Mouse (Mus musculus) embryonic facial prominence, embryonic 14.5 days (tissue): ENCODE measurements around the gene Zfp629. TPM values are rescaled to one million over a fixed set of nuclear protein-coding genes. Genes with fewer than 3 reads are reported as not detected.

ENCODE experiments used
- ATAC-seq: fragments of 200-750 bp; cut with Nextera tagmentation; 2 replicates; pipeline ENCODE4 v1.8.0; 2017; ENCODE audit warnings: low read depth, moderate number of reproducible peaks, moderate TSS enrichment
- DNase-seq: peaks from one replicate; pipeline ENCODE4 v3.0.0-alpha.2; 2015; ENCODE audit warnings: low spot score
- H3K27ac ChIP-seq: fragments of 300-500 bp; sonication (generic); replicated peaks from 2 replicates; pipeline ENCODE4 v1.5.1; 2014; ENCODE audit warnings: low read depth, mild to moderate bottlenecking, low read length, moderate library complexity
- H3K27me3 ChIP-seq: fragments of 300-500 bp; sonication (generic); replicated peaks from 2 replicates; pipeline ENCODE4 v1.6.1; 2014; ENCODE audit warnings: low read length; ENCODE audit not compliant: control insufficient read depth, insufficient read depth
- H3K36me3 ChIP-seq: fragments of 300-500 bp; sonication (generic); 2 replicates; pipeline ENCODE4 v1.6.1; 2014; ENCODE audit warnings: low read length, mixed read lengths; ENCODE audit not compliant: control insufficient read depth, insufficient read depth
- H3K4me1 ChIP-seq: fragments of 300-500 bp; sonication (generic); 2 replicates; pipeline ENCODE4 v1.6.1; 2014; ENCODE audit warnings: antibody characterized with exemption, low read length; ENCODE audit not compliant: control insufficient read depth, insufficient read depth
- H3K4me2 ChIP-seq: fragments of 300-500 bp; sonication (generic); 2 replicates; pipeline ENCODE4 v1.6.1; 2014; ENCODE audit warnings: low read depth, mild to moderate bottlenecking, low read length, moderate library complexity, mixed read lengths
- H3K4me3 ChIP-seq: fragments of 300-500 bp; sonication (generic); 2 replicates; pipeline ENCODE4 v1.5.1; 2014; ENCODE audit warnings: low read depth, mild to moderate bottlenecking, low read length
- H3K9ac ChIP-seq: fragments of 300-500 bp; sonication (generic); 2 replicates; pipeline ENCODE4 v1.6.1; 2014; ENCODE audit warnings: low read depth, mild to moderate bottlenecking, low read length, moderate library complexity, mixed read lengths
- H3K9me3 ChIP-seq: fragments of 300-500 bp; sonication (generic); 2 replicates; pipeline ENCODE4 v1.6.1; 2016; ENCODE audit warnings: low read length; ENCODE audit not compliant: control insufficient read depth
- WGBS: fragments of 180-500 bp; shearing (Covaris S2); extraction: QIAGEN DNeasy Blood & Tissue Kit; methylation state at CpG from one replicate; pipeline ENCODE4 v1.1.7; 2014; 5-methylcytosine and 5-hydroxymethylcytosine counted together
- polyA plus RNA-seq: library from polyadenylated mRNA; unstranded; fragments of >200 nt; fragmentation: Nextera tagmentation; extraction: Ambion mirVana; gene quantifications from 2 replicates; pipeline ENCODE4 v1.2.1, GENCODE M21; 2014

The Zfp629 gene
- polyA plus RNA-seq, 1 experiment from 2014 or later = 13.0 TPM

DNA sequence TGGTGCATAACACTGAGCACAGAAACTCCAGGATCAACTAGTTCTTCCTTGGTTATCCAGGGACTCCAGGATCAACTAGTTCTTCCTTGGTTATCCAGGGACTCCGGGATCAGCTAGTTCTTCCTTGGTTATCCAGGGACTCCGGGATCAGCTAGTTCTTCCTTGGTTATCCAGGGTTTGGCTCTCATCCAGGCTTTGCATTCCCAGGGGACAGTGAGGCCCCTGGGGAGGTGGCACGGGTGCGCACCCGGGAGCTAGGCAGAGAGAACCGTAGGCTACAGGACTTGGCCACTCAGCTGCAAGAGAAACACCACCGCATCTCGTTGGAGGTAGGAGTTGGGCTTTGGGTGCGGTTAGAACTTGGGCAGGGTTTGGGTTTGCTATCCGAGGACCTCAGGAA is 24.5 kb downstream of the Zfp629 start:
- Histone ChIP-seq H3K36me3 (peaks cover 66% of the 10 kb centered on the region), H3K27me3 (no peaks in the 10 kb centered on the region), H3K4me3 (no peak overlapping the region), H3K4me2 (no peak overlapping the region), H3K27ac (no peak overlapping the region), H3K4me1 (peaks cover 9% of the 10 kb centered on the region), H3K9me3 (no peaks in the 10 kb centered on the region), H3K9ac (no peak overlapping the region)
- DNase-seq = no peak
- ATAC-seq = no peak
- WGBS = 94% methylated on average over 10 of the region's 10 CpGs

DNA sequence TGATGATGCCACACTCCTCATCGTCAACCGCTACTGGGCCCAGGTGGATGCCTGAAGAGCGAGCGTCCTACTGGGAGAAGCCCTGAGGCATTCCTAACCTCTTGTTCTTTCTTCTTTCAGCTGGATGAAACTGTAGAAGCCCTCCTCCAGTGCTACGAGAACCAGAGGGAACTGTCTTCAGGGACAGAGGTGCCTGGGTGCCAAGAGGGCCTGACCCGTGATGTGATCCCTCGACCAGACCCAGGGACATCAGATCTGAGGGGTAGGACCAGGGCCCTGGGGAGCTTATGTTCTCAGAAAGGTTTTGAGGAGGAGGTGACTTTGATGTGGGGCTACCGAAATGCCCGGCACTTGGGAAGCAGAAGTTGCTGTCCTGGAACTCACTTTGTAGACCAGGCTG is 26.0 kb downstream of the Zfp629 start:
- no peak overlapping the region for H3K27ac ChIP-seq
- H3K4me2 ChIP-seq = peak overlapping the region; percentile 88
- no peak for ATAC-seq
- H3K36me3 ChIP-seq = peaks cover 56% of the 10 kb centered on the region
- peak overlapping the region; percentile 94; the same call in 1 of the 2 replicates for H3K9ac ChIP-seq
- no peak for DNase-seq
- H3K27me3 ChIP-seq = no peaks in the 10 kb centered on the region
- peak overlapping the region; percentile 95 for H3K4me3 ChIP-seq
- 89% methylated on average over 9 of the region's 9 CpGs for WGBS
- H3K9me3 ChIP-seq = no peaks in the 10 kb centered on the region
- peaks cover 9% of the 10 kb centered on the region for H3K4me1 ChIP-seq

DNA sequence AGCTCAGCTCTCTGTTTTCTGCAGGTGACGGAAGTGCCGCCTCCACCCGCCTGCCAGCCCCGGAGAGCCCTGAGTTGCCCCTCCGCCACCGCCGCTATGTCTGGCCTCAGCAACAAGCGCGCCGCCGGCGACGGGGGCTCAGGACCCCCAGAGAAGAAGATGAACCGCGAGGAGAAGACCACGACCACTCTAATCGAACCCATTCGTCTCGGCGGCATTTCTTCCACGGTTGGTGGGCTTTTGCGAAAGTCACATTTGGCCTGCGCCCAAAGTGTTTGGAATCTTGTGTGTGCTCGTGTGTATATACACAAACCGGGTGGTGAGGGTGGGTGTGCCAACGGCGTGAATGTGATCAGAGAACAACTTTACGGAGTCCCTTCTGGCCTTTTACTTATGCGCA is 26.7 kb downstream of the Zfp629 start:
- Histone ChIP-seq H3K27ac (peak overlapping the region; percentile 77; the same call in 1 of the 2 replicates), H3K4me3 (peak overlapping the region; percentile 95), H3K9me3 (no peaks in the 10 kb centered on the region), H3K27me3 (no peaks in the 10 kb centered on the region), H3K36me3 (peaks cover 56% of the 10 kb centered on the region), H3K4me1 (peaks cover 9% of the 10 kb centered on the region), H3K9ac (peak overlapping the region; percentile 94), H3K4me2 (peak overlapping the region; percentile 88)
- ATAC-seq (no peak), DNase-seq (no peak)
- WGBS = 4% methylated on average over 29 of the region's 29 CpGs

DNA sequence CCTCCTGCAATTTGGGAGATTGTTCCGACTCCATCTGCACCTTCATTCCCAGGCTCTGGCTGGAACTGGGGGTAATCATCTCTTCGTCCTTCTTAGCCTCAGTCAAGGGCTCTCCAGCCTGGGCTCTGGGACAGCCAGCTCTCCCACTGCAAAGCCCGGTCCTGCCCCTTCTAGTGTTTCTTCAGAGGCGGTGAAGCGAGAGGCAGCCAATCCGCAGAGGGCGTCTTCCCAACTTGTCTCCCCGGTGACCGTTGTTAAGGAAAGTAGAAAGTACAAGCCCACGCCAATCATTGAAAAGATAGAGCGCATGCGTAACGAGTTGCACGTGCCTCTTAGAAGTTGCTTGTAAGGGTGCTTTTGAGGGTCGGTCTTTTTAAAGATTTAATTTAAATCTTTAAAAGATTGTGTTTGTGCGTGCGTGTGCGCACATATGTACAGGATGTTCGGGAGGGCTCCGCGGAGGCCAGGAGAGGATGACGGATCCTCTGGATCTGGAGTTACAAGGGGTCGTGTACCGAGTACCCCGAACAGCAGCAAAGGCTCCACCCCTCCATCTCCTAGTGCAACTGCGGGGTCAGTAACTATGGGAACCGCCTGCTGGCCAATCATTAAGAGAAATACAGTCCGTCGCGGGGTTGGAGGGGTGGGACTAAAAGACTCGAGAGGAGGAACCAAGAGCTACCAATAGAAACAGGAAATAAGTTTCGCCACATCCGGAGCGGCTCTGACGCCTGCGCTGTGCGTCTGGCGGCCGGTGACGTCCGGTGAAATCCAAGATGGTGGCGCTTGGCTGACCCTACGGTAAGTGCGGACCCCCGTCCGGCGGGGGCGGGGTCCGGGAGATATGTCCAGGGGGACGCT is 27.4 kb downstream of the Zfp629 start, which contains the start of the genes Ccdc189 and Rnf40:
Gene Ccdc189 (minus strand): TSS at position 585 of the 861 bp plus-strand sequence.
Gene Rnf40 (plus strand): TSS at position 757 of the 861 bp plus-strand sequence.
- WGBS = under 1% methylated on average over 41 of the region's 50 CpGs
- ATAC-seq = peak; percentile 97
- Histone ChIP-seq H3K36me3 (peaks cover 56% of the 10 kb centered on the region), H3K9ac (peak within 1 kb of the TSS; percentile 94), H3K9me3 (no peaks in the 10 kb centered on the region), H3K4me2 (peak within 1 kb of the TSS; percentile 92), H3K4me3 (peak within 1 kb of the TSS; percentile 95), H3K27ac (peak within 1 kb of the TSS; percentile 77), H3K27me3 (no peaks in the 10 kb centered on the region), H3K4me1 (peaks cover 9% of the 10 kb centered on the region)
- DNase-seq = peak; percentile 100

DNA sequence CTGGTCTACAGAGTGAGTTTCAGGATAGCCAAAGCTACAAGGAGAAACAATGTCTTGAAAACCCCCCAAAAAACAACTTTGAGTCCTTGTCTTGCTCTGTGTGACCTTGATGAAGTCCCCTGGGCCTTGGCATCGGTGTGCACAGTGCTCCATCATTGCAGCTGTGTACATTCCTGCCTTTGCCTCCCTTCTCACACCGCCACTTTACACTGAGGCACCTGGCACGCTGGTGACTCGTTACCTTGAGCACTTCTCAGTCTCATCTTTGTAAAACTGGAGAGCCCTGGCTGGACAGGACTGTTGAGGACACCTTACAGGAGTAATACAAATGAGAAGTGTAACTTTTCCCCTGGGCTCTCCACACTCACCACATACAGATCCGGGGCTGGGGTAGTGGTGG is 28.4 kb downstream of the Zfp629 start:
- WGBS = 60% methylated on average over 5 of the region's 5 CpGs
- Histone ChIP-seq H3K27ac (no peak overlapping the region; the same call in 1 of the 2 replicates), H3K27me3 (no peaks in the 10 kb centered on the region), H3K36me3 (peaks cover 56% of the 10 kb centered on the region), H3K4me3 (peak overlapping the region; percentile 95), H3K9me3 (no peaks in the 10 kb centered on the region), H3K9ac (peak overlapping the region; percentile 73; the same call in 1 of the 2 replicates), H3K4me2 (peak overlapping the region; percentile 92), H3K4me1 (peaks cover 9% of the 10 kb centered on the region)
- DNase-seq (no peak), ATAC-seq (no peak)

DNA sequence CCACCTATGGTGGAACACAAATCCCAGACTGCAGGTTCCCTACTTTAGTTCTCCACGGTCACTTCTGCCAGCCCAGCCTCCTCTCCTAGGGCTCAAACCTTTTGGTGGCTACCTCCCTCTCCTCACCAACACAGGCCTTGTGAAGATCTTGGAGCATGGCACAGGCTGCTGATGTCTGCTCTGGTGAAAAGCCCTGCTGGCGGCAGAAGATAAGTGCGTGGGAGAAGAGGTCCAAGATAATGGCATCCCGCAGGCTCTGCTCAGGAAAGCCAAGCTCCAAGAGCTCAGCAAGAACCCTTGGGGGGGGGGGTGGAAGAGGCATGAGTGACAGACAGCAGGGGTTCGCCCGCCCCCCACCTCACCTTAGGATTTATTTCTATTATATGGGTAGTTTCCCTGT is 29.4 kb downstream of the Zfp629 start:
- Histone ChIP-seq H3K4me1 (peaks cover 9% of the 10 kb centered on the region), H3K9ac (no peak overlapping the region), H3K4me2 (no peak overlapping the region), H3K9me3 (no peaks in the 10 kb centered on the region), H3K27ac (no peak overlapping the region), H3K4me3 (no peak overlapping the region), H3K36me3 (peaks cover 54% of the 10 kb centered on the region), H3K27me3 (no peaks in the 10 kb centered on the region)
- no peak for ATAC-seq
- 89% methylated on average over 6 of the region's 6 CpGs for WGBS
- DNase-seq = no peak

DNA sequence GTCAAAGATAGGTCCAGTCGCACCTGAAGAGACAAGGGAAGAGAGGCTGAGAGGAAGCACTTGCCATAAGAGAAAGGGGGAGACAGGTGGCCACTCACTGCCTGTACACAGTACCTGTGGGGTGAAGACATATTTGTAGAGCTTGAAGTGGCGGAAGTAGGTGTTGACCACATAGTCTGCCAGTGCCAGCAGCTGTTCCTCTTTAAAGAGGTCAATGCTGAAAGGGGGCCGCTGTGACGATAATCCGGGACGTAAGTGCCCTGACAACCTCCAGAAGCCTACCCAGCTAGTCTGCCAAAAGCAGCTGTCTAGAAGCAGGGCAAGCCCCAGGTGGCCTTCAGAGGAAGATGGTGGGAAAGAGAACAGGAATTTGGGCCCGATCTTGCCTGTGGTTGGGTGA is 30.6 kb downstream of the Zfp629 start:
- Histone ChIP-seq H3K4me2 (no peak overlapping the region), H3K4me1 (peaks cover 9% of the 10 kb centered on the region), H3K36me3 (peaks cover 52% of the 10 kb centered on the region), H3K27ac (no peak overlapping the region), H3K9ac (no peak overlapping the region), H3K4me3 (no peak overlapping the region), H3K27me3 (no peaks in the 10 kb centered on the region), H3K9me3 (no peaks in the 10 kb centered on the region)
- no peak for DNase-seq
- no peak for ATAC-seq
- WGBS = 78% methylated on average over 7 of the region's 7 CpGs

DNA sequence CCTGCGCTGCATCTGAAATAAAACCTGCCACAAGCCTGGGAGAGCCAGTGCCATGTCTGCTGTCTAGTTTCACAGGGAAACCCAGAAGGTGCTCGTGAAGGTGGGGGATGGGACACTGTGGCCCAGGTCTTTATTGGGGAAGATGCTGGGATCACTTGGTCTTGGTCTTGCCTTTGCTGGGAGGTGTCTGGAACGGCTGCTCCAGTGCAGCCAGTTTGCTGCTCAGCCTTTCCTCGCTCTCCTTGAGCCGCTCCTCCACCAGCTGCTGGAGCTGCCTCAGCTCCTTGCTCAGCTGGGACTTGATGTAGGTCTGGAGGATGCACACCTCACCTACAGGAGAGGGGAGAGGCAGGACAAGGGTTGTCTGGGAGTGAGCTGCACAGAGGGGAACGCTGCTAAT is 32.3 kb downstream of the Zfp629 start:
- 92% methylated on average over 6 of the region's 6 CpGs for WGBS
- H3K36me3 ChIP-seq = peaks cover 62% of the 10 kb centered on the region

More for the DNA sequence above, 32.3 kb downstream of the Zfp629 start:
- H3K9me3 ChIP-seq = no peaks in the 10 kb centered on the region
- no peak overlapping the region for H3K27ac ChIP-seq
- no peak overlapping the region for H3K4me3 ChIP-seq
- no peaks in the 10 kb centered on the region for H3K27me3 ChIP-seq
- H3K4me1 ChIP-seq = peaks cover 4% of the 10 kb centered on the region
- ATAC-seq = no peak
- H3K4me2 ChIP-seq = no peak overlapping the region
- DNase-seq = no peak
- H3K9ac ChIP-seq = no peak overlapping the region
